Mouse (Mus musculus): ENCODE measurements around the gene Ginm1. TPM values are rescaled to one million over a fixed set of nuclear protein-coding genes. Genes with fewer than 3 reads are reported as not detected.

The Ginm1 gene
- polyA plus RNA-seq, 1 experiment from 2014 or later = 48.1 TPM

- Histone ChIP-seq H3K27me3 (ENCODE audit: control insufficient read depth, insufficient read depth, low read length) (no peaks in the 10 kb centered on the region), H3K4me3 (replicated peaks; ENCODE audit: low read depth, low read length) (no peak overlapping the region), H3K36me3 (ENCODE audit: control insufficient read depth, insufficient read depth, low read length) (peaks cover 63% of the 10 kb centered on the region), H3K27ac (replicated peaks; ENCODE audit: low read depth, low read length) (no peak overlapping the region), H3K4me2 (ENCODE audit: low read length) (no peak overlapping the region), H3K9me3 (ENCODE audit: control insufficient read depth, low read length) (no peaks in the 10 kb centered on the region), H3K4me1 (ENCODE audit: control insufficient read depth, insufficient read depth, low read length) (no peaks in the 10 kb centered on the region), H3K9ac (replicated peaks; ENCODE audit: low read length) (no peak overlapping the region)
- WGBS = 94% methylated on average over 5 of the region's 5 CpGs
- no peak for DNase-seq
- ATAC-seq (ENCODE audit: low FRiP score, low TSS enrichment) = no peak
These were observed 27.5 kb upstream of the Ginm1 start for GRCm38 (mm10) chr10:7820171-7820570.

DNA sequence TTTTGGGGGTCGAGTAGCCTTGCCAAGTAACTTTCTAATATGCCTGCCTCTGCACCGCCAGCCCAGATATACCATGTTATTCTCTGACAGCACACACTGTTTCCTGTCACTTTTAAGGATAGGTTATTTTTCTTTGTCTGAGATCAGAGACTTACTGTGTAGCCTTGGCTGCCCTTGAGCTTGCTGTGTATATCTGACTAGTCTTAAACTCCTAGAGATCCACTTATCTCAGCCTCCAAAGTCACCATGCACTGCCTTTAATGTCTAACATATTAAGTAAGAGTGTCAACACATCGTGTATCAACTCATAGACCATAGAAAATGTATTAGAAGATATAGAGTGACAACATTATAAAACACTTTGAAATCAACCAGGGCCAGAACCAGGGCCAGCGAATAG is 27.0 kb upstream of the Ginm1 start:
- H3K4me3 ChIP-seq (replicated peaks; ENCODE audit: low read depth, low read length) = no peak overlapping the region
- DNase-seq (no peak), ATAC-seq (ENCODE audit: low FRiP score, low TSS enrichment) (no peak)
- no peak overlapping the region for H3K9ac ChIP-seq (replicated peaks; ENCODE audit: low read length)
- no peak overlapping the region for H3K27ac ChIP-seq (replicated peaks; ENCODE audit: low read depth, low read length)
- 97% methylated on average over 4 of the region's 4 CpGs for WGBS
- peaks cover 66% of the 10 kb centered on the region for H3K36me3 ChIP-seq (ENCODE audit: control insufficient read depth, insufficient read depth, low read length)
- no peaks in the 10 kb centered on the region for H3K4me1 ChIP-seq (ENCODE audit: control insufficient read depth, insufficient read depth, low read length)
- no peaks in the 10 kb centered on the region for H3K27me3 ChIP-seq (ENCODE audit: control insufficient read depth, insufficient read depth, low read length)
- H3K9me3 ChIP-seq (ENCODE audit: control insufficient read depth, low read length) = no peaks in the 10 kb centered on the region
- no peak overlapping the region for H3K4me2 ChIP-seq (ENCODE audit: low read length)

DNA sequence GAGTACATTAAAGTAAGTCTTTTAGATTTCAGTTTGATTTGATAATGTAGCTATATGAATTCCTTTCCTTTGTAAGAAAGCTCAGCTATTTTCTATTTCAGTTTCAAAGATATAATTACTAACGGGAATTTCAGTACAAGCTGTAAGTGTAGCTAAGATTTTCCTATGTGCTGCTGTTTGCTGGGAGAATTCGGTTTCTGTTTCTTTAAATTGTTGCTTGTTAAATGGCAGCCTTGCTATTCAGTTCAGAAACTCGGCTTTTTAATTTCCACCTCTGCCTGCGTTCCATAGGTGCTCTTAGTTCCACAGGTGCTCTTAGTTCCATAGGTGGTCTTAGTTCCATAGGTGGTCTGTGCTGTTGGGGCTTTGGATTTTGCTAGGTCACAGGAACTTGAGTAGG is 26.5 kb upstream of the Ginm1 start:
- 93% methylated on average over 4 of the region's 4 CpGs for WGBS
- H3K4me3 ChIP-seq (replicated peaks; ENCODE audit: low read depth, low read length) = no peak overlapping the region
- no peaks in the 10 kb centered on the region for H3K9me3 ChIP-seq (ENCODE audit: control insufficient read depth, low read length)
- no peak overlapping the region for H3K27ac ChIP-seq (replicated peaks; ENCODE audit: low read depth, low read length)
- peaks cover 66% of the 10 kb centered on the region for H3K36me3 ChIP-seq (ENCODE audit: control insufficient read depth, insufficient read depth, low read length)
- H3K4me1 ChIP-seq (ENCODE audit: control insufficient read depth, insufficient read depth, low read length) = no peaks in the 10 kb centered on the region
- no peak for DNase-seq
- H3K9ac ChIP-seq (replicated peaks; ENCODE audit: low read length) = no peak overlapping the region
- H3K27me3 ChIP-seq (ENCODE audit: control insufficient read depth, insufficient read depth, low read length) = no peaks in the 10 kb centered on the region
- ATAC-seq (ENCODE audit: low FRiP score, low TSS enrichment) = no peak
- no peak overlapping the region for H3K4me2 ChIP-seq (ENCODE audit: low read length)

DNA sequence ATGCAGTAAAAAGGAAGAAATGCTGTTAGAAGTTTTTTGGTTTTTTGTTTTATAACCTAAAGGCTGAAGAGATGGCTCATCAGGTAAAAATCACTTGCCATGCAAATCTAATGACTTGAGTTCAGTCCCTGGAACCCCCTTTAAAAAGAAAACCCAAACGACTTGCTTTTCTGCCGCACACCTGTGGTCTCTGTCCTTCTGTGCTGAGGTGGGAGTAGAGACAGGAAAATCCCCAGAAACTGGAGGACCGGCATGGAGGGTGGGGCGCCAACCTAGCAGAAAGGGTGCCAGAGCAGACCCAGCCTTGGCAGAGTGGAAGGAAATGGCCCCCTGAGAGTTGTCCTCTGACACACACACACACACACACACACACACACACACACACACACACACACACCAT is 26.1 kb upstream of the Ginm1 start:
- H3K27me3 ChIP-seq (ENCODE audit: control insufficient read depth, insufficient read depth, low read length) = no peaks in the 10 kb centered on the region
- DNase-seq = no peak
- H3K36me3 ChIP-seq (ENCODE audit: control insufficient read depth, insufficient read depth, low read length) = peaks cover 63% of the 10 kb centered on the region
- H3K4me1 ChIP-seq (ENCODE audit: control insufficient read depth, insufficient read depth, low read length) = no peaks in the 10 kb centered on the region
- WGBS = 91% methylated on average over 4 of the region's 4 CpGs
- no peak overlapping the region for H3K27ac ChIP-seq (replicated peaks; ENCODE audit: low read depth, low read length)
- H3K9me3 ChIP-seq (ENCODE audit: control insufficient read depth, low read length) = no peaks in the 10 kb centered on the region
- no peak overlapping the region for H3K4me3 ChIP-seq (replicated peaks; ENCODE audit: low read depth, low read length)
- no peak overlapping the region for H3K9ac ChIP-seq (replicated peaks; ENCODE audit: low read length)
- no peak for ATAC-seq (ENCODE audit: low FRiP score, low TSS enrichment)
- no peak overlapping the region for H3K4me2 ChIP-seq (ENCODE audit: low read length)

DNA sequence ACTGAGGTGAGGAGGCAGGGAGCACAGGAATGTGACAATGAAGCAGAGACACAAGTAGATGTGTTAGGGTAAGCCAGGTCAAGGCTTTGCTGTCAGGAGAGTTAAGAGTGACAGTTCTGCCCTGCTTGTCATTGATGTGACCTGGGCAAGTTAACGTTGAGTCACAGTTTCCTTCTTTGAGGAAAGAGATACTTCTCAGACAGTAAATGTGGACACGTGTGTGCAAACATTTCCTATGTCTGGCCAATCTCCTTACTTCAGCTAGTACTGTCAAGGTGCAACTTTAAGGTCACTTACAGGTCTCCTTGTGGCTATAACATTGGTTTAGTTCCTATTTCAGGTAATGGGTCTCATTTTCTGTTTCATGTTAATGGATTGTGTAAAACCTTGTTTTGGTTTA is 23.9 kb upstream of the Ginm1 start:
- H3K27ac ChIP-seq (replicated peaks; ENCODE audit: low read depth, low read length) = no peak overlapping the region
- no peaks in the 10 kb centered on the region for H3K27me3 ChIP-seq (ENCODE audit: control insufficient read depth, insufficient read depth, low read length)
- no peak overlapping the region for H3K4me2 ChIP-seq (ENCODE audit: low read length)
- H3K9me3 ChIP-seq (ENCODE audit: control insufficient read depth, low read length) = no peaks in the 10 kb centered on the region
- no peaks in the 10 kb centered on the region for H3K4me1 ChIP-seq (ENCODE audit: control insufficient read depth, insufficient read depth, low read length)
- 92% methylated on average over 2 of the region's 2 CpGs for WGBS
- no peak for ATAC-seq (ENCODE audit: low FRiP score, low TSS enrichment)
- H3K36me3 ChIP-seq (ENCODE audit: control insufficient read depth, insufficient read depth, low read length) = peaks cover 60% of the 10 kb centered on the region
- no peak overlapping the region for H3K9ac ChIP-seq (replicated peaks; ENCODE audit: low read length)
- no peak overlapping the region for H3K4me3 ChIP-seq (replicated peaks; ENCODE audit: low read depth, low read length)
- DNase-seq = no peak

DNA sequence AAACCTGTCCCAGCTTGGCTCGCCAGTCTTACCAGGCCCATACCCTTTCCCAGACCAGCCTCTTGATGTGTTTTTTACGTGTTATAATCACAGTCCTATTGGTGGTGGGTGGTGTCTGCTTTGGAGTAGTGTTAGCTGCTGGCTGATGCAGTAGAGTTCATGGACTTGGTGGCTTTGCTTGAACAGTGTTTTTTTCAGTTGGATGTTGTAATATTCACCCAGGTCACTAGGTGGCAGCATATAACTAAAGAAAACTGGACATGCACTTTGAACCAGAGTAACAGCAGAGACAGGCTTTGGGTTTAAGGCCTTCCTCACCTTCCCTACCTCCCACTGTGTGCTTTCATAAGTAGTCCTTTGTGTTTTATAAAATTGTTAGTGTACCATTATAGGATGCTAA is 17.3 kb upstream of the Ginm1 start:
- Histone ChIP-seq H3K4me2 (ENCODE audit: low read length) (no peak overlapping the region), H3K9ac (replicated peaks; ENCODE audit: low read length) (no peak overlapping the region), H3K27ac (replicated peaks; ENCODE audit: low read depth, low read length) (no peak overlapping the region), H3K27me3 (ENCODE audit: control insufficient read depth, insufficient read depth, low read length) (no peaks in the 10 kb centered on the region), H3K9me3 (ENCODE audit: control insufficient read depth, low read length) (no peaks in the 10 kb centered on the region), H3K4me1 (ENCODE audit: control insufficient read depth, insufficient read depth, low read length) (no peaks in the 10 kb centered on the region), H3K36me3 (ENCODE audit: control insufficient read depth, insufficient read depth, low read length) (peaks cover 65% of the 10 kb centered on the region), H3K4me3 (replicated peaks; ENCODE audit: low read depth, low read length) (no peak overlapping the region)
- peak; percentile 34; the same call in 1 of the 2 replicates for ATAC-seq (ENCODE audit: low FRiP score, low TSS enrichment)
- 48% methylated on average over 2 of the region's 2 CpGs for WGBS
- DNase-seq = peak; percentile 83

DNA sequence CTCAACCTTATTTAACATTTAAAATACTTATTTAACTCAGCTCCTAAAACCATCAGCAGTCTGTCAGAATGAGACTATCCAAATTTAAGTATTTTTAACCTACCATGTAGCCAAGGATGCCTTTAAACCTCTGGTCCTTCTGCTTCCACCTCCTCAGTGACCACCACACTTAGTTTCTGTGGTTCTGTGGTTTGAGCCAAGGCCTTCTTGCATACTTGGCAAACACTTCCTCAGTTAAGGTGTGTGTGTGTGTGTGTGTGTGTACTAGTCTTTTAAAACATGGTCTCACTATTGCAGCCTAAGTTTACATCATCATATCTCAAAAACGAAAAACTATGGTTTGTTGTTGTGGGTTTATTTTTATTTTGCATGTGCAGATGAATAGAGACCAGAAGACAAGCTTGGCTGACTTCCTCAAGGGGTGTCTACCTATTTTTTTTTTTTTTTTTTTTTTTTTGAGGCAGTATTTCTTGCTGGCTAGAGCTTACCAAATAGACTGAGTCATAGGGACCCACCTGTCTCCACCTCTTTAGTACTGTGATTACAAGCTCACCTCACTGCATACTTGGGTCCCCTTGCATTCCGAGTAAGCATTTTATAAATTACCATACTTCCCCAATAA is 10.0 kb upstream of the Ginm1 start:
- H3K4me3 ChIP-seq (replicated peaks; ENCODE audit: low read depth, low read length) = no peak overlapping the region
- no peak for DNase-seq
- 92% methylated on average over 2 of the region's 2 CpGs for WGBS

GRCm38 (mm10) chr10:7801258-7801657 is 8.6 kb upstream of the Ginm1 start:
- no peaks in the 10 kb centered on the region for H3K4me1 ChIP-seq (ENCODE audit: control insufficient read depth, insufficient read depth, low read length)
- ATAC-seq (ENCODE audit: low FRiP score, low TSS enrichment) = no peak
- no peak overlapping the region for H3K4me3 ChIP-seq (replicated peaks; ENCODE audit: low read depth, low read length)
- DNase-seq = no peak
- no peak overlapping the region for H3K27ac ChIP-seq (replicated peaks; ENCODE audit: low read depth, low read length)
- peaks cover 88% of the 10 kb centered on the region for H3K36me3 ChIP-seq (ENCODE audit: control insufficient read depth, insufficient read depth, low read length)
- no peaks in the 10 kb centered on the region for H3K27me3 ChIP-seq (ENCODE audit: control insufficient read depth, insufficient read depth, low read length)
- H3K9me3 ChIP-seq (ENCODE audit: control insufficient read depth, low read length) = no peaks in the 10 kb centered on the region
- H3K9ac ChIP-seq (replicated peaks; ENCODE audit: low read length) = no peak overlapping the region
- 96% methylated on average over 3 of the region's 3 CpGs for WGBS
- no peak overlapping the region for H3K4me2 ChIP-seq (ENCODE audit: low read length)

More for the DNA sequence above, 10.0 kb upstream of the Ginm1 start:
- Histone ChIP-seq H3K9me3 (ENCODE audit: control insufficient read depth, low read length) (no peaks in the 10 kb centered on the region), H3K4me2 (ENCODE audit: low read length) (no peak overlapping the region), H3K4me1 (ENCODE audit: control insufficient read depth, insufficient read depth, low read length) (no peaks in the 10 kb centered on the region), H3K9ac (replicated peaks; ENCODE audit: low read length) (no peak overlapping the region), H3K27me3 (ENCODE audit: control insufficient read depth, insufficient read depth, low read length) (no peaks in the 10 kb centered on the region), H3K27ac (replicated peaks; ENCODE audit: low read depth, low read length) (no peak overlapping the region), H3K36me3 (ENCODE audit: control insufficient read depth, insufficient read depth, low read length) (peaks cover 84% of the 10 kb centered on the region)
- no peak for ATAC-seq (ENCODE audit: low FRiP score, low TSS enrichment)

DNA sequence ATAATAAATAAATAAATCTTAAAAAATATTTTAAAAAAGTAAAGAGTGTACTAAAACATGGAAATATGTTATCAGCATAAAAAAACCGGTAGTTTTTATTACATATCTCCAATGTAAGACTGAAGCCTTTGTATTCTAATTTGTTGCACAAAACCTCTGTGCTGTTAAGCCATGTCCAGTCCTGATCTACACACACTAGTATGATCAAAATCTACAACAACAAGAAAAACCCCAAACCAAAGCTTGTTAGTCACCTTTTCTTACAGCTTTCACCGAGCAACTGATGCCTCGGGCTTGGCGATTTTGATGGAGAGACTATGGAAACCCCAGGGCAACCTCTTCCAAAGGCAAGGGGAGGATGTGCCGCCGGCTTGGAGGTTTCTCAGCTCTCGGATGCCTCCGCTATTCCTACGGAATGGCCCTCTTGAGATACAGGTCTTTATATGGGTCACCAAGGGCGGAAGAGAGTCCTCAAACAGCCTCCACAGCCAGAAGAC is 322 bp downstream of the Ginm1 start:
- peak overlapping the region; percentile 82 for H3K9ac ChIP-seq (replicated peaks; ENCODE audit: low read length)
- no peak for DNase-seq
- ATAC-seq (ENCODE audit: low FRiP score, low TSS enrichment) = peak; percentile 16
- H3K27ac ChIP-seq (replicated peaks; ENCODE audit: low read depth, low read length) = peak overlapping the region; percentile 83
- no peaks in the 10 kb centered on the region for H3K27me3 ChIP-seq (ENCODE audit: control insufficient read depth, insufficient read depth, low read length)
- peaks cover 10% of the 10 kb centered on the region for H3K4me1 ChIP-seq (ENCODE audit: control insufficient read depth, insufficient read depth, low read length)
- H3K4me3 ChIP-seq (replicated peaks; ENCODE audit: low read depth, low read length) = peak overlapping the region; percentile 92
- H3K4me2 ChIP-seq (ENCODE audit: low read length) = peak overlapping the region; percentile 61
- no peaks in the 10 kb centered on the region for H3K9me3 ChIP-seq (ENCODE audit: control insufficient read depth, low read length)
- peaks cover 21% of the 10 kb centered on the region for H3K36me3 ChIP-seq (ENCODE audit: control insufficient read depth, insufficient read depth, low read length)
- WGBS = 2% methylated on average over 10 of the region's 10 CpGs
